Mouse (Mus musculus) gastrocnemius, postnatal 25 days (tissue): ENCODE data around the gene 5730596B20Rik. TPM values are rescaled to one million over a fixed set of nuclear protein-coding genes. Genes with fewer than 3 reads are reported as not detected.
A peak's percentile ranks its signal among the peaks of the same experiment; 100 is the strongest.

Experiments used
- DNase-seq: peaks from one replicate; pipeline ENCODE4 v3.0.0; 2022
- total RNA-seq, 2 experiments: library from RNA; stranded (reverse); gene quantifications; 1 replicate in 1 of 2; 2 replicates in 1 of 2; pipeline ENCODE4 v1.2.3; 2021

5730596B20Rik gene
- total RNA-seq, 2 experiments from 2014 or later: not detected

DNA sequence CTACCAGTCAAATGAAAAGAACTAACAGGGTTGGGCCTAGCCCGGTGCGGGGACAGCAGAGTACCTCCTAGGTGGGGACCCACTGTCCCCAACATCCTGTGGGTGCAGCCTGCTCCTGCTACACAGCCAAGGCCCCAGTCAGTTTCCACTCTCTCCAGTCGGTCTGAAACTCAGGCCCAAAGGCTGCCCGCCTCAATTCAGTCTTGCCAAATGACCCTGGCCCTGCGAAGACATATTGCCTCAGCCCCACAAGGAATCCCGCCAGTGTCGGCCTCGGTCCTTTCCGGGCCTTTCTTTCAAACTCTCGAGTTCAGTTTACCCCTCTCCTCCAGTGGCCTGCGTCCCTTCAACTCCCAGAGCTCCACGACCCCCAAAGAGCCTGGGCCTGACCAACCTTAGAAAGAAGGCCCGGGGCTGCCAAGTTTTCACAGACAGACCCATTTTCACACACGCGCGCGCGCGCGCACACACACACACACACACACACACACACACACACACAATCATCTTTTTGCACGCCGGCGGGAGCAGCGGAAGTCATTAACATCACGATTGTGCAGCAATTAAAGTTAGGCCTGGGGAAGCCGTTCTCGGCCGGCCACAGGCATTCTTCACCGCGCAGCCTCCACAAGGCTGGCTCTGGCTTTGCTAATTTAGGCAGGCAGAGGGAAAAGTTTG, 22.9 kb downstream of the 5730596B20Rik start:
- no peak for DNase-seq

DNA sequence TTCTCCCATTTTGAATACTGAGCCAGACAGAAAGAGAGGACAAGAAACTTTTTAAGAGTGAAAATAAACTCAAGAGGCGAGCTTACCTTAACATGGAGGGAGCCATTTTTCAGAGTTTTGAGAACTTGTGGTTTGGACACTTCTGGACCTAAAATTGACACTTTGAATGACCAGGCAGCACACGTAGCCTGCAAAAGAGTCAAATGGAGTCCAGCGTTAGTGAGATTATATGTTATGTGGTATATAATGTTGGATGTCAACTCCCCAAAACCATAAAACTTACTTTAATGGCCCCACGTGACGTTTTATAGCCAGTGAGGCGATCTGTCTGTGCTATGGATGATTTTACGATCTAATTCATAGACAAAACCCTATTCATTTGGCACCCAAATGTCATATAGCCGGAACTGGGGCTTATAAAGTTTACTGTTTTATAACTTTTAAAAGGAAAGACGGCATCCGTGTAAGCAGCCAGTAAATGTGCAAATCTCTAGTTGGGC, 23.5 kb downstream of the 5730596B20Rik start:
- no peak for DNase-seq

DNA sequence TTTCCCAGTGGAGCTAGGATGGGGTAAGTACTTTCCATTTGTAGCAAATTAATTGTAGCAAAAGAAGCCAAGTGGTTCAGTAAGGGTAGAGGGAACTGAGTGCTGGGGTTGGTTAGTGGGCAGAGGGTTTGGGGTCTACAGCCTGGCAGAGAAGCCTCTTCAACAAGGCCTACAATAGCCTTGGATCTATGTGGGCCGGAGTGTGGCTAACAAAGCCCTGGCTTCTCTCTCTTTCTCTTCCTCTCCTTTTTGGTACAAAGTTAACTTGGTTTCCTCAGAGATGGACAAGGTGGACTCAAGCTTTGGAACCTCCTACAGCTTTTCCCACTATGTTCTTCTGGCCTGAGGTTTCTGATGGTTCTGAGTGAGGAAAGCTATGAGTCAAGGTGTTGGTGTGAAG, 24.0 kb downstream of the 5730596B20Rik start:
- DNase-seq: no peak

DNA sequence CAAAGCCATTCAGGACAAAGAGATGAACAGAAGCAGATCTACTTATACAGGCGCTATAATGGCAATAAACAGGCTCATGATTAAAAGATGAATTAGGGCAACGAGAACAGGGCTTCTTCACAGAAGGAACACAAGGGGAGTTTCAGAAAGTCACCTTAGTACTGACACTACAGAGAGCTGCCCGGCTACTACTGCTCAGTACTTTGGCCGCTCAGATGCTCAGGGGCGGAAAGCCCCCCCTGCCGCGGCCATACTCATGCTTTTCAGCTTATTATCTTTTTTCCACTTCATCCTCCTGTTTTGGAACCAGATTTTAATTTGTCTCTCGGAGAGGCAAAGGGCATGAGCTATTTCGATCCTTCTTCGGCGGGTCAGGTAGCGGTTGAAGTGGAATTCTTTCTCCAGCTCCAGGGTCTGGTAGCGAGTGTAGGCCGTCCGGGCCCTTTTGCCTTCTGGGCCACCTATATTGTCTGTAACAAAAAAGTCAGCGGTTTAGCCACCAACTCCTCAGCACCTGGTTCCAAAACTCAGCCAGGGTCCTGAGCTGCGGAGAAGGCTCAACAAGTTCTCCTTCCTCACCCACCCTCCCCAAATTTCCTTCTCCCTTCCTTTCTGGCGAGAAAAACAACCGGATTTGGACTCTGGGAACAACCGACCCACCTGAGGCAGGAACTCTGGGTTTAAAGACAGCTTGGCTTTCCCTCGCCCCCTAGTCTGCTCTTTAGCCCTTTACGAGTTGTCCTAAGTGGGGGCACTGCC, 25.2 kb downstream of the 5730596B20Rik start:
- DNase-seq: no peak

DNA sequence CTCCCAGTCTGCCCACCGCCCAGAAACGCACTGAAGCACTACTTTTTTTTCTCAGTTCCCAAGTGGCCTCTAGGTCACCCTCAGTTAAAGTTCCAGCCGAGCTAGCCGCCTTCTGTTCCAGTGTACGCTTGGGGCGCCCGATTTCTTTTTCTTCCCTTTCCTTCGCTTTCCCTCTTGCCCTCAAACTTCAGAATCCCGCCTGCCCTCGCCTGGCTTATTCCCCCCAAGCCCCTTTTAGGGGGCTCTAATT, 25.7 kb downstream of the 5730596B20Rik start:
- no peak for DNase-seq

DNA sequence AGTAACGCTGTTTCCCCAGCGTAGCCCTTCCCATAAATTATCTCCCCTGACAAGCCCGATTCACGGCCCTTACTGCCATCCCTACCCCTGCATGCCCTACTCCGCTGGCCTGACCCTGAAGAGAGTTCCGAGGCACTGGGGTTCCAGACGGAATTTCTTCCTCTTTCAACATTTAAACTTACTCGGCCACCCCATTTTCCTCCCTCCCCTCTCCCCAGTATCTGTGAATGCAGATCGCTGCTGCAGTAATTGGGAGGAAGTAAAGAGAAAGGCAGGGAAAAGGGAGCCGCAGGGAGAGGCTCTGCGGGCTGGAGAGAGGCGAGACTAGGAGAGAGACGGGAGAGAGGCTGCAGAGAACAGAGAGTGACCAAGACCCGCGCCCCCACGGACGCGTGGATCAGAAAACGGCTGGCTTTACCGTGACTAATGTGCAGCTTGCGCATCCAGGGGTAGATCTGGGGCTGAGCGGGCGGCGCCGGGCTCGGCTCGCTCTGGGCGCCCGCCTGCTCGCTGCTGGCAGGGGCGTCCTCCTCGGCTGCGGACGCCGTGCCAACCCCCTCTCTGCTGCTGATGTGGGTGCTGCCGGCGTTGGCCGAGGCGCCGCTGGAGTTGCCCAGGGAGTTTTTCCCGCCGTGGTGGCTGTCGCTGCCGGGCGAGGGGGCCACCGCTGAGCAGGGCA, 26.2 kb downstream of the 5730596B20Rik start:
- no peak for DNase-seq

DNA sequence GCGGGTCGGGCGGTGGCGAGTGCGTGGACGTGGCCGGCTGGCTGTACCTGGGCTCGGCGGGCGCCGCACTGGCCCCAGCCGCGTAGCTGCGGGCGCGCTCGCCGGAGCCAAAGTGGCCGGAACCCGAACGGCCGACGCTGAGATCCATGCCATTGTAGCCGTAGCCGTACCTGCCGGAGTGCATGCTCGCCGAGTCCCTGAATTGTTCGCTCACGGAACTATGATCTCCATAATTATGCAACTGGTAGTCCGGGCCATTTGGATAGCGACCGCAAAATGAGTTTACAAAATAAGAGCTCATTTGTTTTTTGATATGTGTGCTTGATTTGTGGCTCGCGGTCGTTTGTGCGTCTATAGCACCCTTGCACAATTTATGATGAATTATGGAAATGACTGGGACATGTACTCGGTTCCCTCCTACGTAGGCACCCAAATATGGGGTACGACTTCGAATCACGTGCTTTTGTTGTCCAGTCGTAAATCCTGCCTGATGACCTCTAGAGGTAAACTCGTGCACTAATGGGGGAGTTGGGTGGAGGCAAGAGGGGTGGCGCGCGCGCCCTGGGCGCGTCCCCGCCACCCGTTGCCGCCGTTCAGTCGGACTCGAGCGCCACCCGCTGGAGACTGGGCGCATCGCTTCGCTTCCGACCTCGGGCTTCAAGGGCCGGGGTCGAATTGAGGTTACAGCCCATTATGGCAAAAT, 26.9 kb downstream of the 5730596B20Rik start, which contains the start of gene Hoxa5:
Gene Hoxa5, minus strand, starts transcription at position 538 of the 703 bp plus-strand sequence.
- peak; percentile 71 for DNase-seq

DNA sequence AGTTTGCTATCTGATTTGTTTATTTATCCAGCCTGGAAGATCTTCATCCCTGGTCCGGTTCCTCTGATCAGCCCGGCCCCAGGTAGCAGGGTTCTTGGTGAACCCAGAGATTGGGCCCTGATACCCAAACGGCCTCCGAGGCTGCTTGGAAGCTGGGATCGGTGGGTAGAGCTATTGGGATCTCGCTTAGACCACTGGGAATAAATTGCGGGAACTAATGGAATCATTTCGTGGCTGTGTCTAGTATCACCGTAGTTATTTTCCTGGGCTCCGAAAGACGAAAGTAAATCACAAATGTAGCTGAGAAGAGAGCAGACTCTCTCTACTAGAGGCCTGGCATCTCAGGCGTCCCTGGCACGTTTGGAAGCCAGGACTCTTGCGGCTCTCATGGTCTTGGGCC, 27.9 kb downstream of the 5730596B20Rik start:
- no peak for DNase-seq

DNA sequence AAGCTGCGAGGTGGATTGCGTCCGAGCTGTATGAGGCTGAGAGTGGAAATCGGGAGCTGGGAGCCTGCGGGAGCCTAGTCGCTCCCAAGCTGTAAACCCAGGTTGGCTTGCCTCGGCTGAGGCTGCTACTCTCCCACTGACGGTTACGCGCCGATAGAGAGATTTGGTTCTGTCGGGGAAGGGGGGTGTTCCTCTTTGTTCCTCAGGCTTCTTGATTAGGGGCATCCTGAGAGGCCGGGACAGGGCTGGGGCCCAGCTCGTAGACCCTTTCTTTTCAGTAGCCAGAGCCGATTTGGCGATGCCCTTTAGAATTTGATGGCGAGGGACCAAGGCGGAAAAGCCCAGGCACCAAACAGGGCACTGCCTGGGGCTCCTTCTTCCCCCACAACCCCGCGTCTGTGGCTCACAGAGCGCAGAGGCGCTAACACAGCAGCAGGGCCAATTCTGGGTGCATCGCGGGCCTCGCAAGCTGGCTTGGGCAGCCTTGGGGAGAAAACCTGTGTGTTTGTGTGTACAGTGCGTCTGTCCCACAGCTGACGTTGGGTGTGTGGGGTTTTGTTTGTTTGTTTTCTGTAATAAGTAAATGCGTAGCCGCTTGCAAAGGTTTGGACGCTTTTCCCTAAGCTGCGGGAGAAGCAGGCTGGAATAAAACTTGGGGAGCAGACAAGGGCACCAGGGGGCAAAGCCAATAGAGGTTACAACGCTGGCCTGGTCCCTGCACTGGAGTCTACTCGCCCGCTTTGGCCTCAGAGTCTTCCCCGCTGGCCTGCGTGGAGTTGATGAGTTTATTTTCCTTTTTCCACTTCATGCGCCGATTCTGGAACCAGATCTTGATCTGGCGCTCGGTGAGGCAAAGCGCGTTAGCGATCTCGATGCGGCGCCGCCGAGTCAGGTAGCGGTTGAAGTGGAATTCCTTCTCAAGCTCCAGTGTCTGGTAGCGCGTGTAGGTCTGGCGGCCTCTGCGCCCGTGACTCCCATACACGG, 28.6 kb downstream of the 5730596B20Rik start:
- no peak for DNase-seq

DNA sequence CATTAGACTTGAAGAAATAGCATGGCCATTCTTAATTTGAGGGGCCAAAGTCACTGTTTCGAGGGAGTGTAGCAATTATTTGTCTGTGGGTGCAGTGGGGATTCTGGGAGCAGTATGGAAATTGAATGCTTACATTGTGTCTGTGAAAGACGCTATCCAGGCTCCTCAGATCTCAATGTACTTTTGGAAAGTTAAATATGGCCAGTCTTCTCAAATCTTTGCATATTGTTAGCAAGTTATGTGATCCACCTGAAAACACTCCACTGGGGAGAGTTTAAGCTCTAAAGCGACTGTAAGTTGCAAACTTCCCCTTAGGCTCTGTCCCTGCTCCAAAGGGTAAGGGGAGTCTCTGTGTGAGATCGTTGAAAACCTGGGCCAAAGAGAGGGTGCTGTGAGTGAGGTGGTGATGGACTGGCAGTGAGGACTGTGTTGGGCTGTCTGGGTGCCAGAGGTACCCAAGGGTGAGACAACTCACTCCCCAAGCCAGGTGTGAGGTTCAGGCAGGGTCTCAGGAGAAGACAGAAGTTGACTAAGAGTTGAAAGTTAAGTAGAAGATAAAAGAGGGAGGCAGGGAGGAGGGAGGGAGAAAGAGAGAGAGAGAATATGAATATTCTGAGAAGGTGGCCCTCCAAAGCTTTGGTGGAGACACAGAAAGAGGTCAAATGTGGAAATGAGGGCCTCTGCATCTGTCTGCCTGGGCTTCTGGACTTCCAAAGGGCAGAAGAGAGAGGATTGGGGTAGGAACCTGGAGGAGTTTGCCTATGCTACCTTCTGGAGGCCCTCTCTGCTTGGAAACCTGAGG, 29.8 kb downstream of the 5730596B20Rik start:
- DNase-seq: no peak

DNA sequence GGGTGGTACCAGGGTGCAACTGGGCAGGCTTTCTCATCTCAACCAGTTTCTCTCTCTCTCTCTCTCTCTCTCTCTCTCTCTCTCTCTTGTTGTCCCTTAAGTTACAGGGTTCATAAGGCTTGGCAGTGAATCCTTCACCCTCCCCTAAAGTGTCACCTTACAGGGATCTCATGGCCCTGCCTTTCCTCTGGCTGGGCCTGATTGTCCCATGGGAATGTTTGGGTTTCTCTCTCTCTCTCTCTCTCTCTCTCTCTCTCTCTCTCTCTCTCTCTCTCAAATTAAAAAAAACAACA, 30.3 kb downstream of the 5730596B20Rik start:
- no peak for DNase-seq

DNA sequence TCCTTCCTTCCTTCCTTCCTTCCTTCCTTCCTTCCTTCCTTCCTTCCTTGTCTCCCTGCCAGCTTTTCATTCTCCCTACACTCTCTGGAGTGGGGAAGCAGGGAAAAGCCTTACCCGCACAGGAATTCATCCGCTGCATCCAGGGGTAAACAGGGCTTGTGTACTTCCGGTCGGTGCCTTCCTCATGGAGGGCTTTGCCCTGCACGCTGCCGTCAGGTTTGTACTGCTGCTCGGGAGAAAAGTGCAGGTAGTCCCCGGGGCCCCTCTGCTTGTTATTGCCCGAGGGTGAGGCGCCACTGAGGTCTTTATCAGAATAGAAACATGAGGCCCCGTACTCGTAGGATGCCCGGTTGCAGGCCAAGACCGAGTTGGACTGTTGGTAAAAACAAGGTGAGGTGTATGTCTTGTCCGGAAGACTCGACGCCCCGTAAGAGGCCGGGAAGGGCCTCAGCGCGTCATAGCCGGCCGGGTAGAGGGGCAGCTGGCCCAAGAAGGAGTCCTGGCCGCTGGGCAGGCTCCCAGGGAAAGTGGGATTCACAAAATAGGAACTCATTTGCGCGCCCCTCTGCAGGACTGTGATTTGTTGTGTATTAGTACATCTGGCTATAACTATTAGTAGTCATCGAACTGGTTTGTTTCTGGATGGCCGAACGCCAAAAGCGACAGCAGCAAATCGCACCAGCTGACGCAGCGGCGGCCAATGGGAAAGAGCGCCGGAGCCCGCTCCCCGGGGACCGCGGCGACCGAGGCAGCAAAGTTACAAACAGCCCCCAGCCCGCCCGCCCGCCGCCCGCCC, 31.0 kb downstream of the 5730596B20Rik start, which contains the start of gene Hoxa6:
Gene Hoxa6, minus strand, starts transcription at position 651 of the 796 bp plus-strand sequence.
- no peak for DNase-seq

DNA sequence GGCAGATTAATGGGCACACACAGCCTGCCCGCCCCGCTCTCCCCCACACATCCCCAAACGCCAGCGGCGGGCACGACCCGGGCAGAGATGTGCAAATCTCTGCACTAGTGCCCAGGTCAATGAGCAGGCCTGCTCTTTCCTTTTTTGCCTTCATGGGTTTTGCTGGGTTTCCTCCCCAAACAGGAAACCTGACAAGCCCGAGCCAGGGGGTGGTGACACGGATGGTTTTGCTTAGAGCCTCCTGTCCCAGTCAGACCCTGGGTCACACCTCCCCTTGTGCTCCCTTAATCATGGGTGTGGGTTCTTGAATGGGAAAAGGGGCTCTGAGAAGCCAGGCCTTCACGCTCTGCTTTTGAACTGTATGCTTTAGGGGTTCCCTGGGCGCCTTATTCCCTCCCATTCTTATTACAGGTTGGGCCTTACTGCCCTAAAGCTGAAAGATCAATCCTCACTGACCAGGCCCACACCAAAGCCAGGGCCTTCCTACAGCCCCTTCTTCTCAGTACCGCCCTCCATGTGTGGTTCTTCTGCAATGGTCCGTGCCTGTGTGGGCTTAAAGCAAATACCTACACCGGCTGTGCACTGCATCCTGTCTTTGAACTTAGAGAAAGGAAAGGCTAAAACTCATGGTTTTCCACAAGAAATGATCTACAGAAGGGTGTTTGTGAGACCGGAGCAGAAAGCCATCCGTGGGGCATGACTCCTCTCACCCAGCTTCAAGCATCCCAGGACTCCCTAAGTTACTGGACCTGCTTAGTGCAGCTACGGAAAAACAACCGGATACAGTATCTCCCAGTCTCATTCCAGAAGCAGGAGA, 31.8 kb downstream of the 5730596B20Rik start:
- no peak for DNase-seq

DNA sequence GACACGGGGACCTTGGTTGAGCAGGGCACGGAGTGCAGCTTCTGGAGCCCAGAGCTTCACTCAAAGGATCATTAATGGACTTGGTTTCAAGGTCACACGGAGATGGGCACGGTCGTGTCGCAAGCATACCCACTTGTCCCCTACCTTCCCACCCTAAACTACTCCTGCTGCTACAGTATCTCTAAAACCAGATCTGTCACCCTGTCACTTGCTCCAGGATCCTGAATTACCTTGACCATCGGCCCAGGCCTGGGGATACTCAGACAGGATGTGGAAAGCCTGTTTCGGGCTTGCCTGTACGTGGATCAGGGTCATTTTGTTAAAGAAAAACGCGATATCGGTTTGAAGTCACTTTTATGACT, 32.4 kb downstream of the 5730596B20Rik start:
- DNase-seq: no peak

DNA sequence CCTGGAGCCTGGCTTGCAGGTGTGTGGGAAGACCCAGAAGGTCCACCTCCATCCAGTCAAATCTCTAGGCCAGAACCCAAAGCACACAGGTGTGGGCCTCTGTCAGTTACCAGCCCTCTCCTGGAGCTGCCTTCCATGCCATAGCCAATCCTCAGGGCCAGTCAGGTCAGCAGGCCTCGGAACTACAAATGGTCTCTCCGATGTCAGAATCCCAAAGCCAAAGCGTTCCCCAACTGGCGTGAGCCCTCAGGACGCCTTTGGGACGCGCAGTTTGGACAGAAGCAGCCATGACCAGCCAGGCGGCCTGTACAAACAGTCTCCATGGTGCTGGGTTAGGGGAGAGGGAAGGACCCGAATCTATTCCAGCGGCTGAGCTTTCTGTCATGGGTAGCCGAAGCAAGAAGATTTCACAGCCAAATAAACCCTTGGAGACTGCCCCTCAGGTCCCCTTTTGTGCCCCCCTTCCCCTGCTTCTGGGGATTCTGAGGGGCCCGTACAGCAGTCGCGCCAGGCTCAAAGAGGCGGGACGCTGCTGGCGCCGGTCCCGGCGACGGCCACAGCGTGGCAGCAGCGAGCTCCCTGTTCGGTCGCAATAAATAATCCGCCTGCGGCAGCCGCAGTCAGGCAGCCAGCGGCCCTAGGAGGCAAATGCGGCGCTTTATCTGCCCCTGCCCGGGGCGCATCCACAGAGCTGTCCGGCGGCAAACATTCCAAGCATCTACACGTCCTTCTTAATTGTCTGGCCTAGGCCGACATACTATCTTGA, 34.1 kb downstream of the 5730596B20Rik start:
- DNase-seq: peak; percentile 78

DNA sequence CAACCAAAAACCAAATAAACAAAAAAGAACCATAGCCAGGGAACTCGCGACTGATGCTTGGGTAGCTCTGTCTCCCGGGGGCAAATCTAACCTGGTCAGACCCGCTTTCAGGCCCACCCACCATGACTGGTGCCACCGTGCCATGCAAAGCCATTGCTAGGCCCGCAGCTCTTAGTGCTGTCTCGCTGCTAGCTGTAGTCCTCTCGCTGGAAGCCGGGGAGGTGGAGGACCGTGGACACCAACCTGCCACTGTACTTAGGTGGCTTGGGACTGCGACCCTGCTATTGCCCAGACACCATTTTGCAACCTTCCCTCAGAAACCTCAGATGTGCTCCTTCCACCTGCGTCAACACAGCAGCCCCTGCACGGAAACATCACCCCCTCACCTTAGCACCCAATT, 34.7 kb downstream of the 5730596B20Rik start:
- DNase-seq: no peak

DNA sequence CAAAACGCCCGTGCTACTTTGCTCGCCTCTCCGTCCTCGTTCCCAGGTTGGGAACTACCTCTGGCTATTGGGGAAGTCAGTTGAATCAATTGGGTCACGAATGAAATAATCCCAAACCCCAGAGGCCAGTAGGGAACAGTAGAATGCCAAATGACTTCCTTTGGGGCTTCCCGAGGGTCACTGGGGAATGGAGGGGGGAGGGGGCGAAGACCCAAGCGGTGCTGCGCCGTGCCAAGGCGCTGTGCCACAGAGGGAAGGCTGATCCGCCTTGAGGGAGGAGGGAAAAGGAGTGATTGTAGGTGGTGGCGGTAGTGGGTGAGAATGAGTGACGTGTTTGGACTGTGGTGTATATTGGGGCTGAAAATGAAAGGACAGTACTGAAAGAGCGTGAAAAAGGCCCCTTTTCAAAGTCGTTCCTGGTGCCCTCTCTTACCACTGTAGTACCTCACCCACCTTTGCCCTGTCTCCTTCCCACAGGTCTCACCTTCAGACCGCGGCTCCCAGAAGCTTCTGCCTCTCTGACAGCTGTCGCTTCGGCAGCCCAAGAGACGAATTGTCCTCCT, 35.3 kb downstream of the 5730596B20Rik start:
- no peak for DNase-seq
